Mouse (Mus musculus) kidney, postnatal 0 days (tissue): Measurements from ENCODE around the gene Hist1h3g. TPM values are rescaled to one million over a fixed set of nuclear protein-coding genes. Genes with fewer than 3 reads are reported as not detected.
"Not testable (repeated sequence)": the region's sequence is repeated elsewhere in the genome, so short reads cannot be mapped to it uniquely, and the experiment has no call there.

Experiments
- ATAC-seq: fragments of 200-750 bp; cut with Nextera tagmentation; replicated peaks from 2 replicates; pipeline ENCODE4 v1.8.0; 2017; ENCODE audit warnings: low read depth, moderate number of reproducible peaks, moderate TSS enrichment, moderate library complexity; ENCODE audit not compliant: low FRiP score
- DNase-seq: peaks from one replicate; pipeline ENCODE4 v3.0.0-alpha.2; 2016; ENCODE audit warnings: low spot score
- H3K27ac ChIP-seq: fragments of 300-500 bp; sonication (generic); 2 replicates; pipeline ENCODE4 v1.5.1; 2014; ENCODE audit warnings: mild to moderate bottlenecking
- H3K27me3 ChIP-seq: fragments of 300-500 bp; sonication (generic); 2 replicates; pipeline ENCODE4 v1.6.1; 2014; ENCODE audit warnings: low read length, mixed read lengths; ENCODE audit not compliant: insufficient read depth
- H3K36me3 ChIP-seq: fragments of 300-500 bp; sonication (generic); 2 replicates; pipeline ENCODE4 v1.6.1; 2014; ENCODE audit warnings: low read length, mixed read lengths; ENCODE audit not compliant: insufficient read depth
- H3K4me1 ChIP-seq: fragments of 300-500 bp; sonication (generic); replicated peaks from 2 replicates; pipeline ENCODE4 v1.6.1; 2014; ENCODE audit warnings: antibody characterized with exemption, low read length, mixed read lengths; ENCODE audit not compliant: insufficient read depth
- H3K4me2 ChIP-seq: fragments of 300-500 bp; sonication (generic); 2 replicates; pipeline ENCODE4 v1.6.1; 2014; ENCODE audit warnings: mild to moderate bottlenecking, low read length, moderate library complexity, mixed read lengths
- H3K4me3 ChIP-seq: fragments of 300-500 bp; sonication (generic); replicated peaks from 2 replicates; pipeline ENCODE4 v1.5.1; 2014; ENCODE audit warnings: low read depth, low read length
- H3K9ac ChIP-seq: fragments of 300-500 bp; sonication (generic); 2 replicates; pipeline ENCODE4 v1.6.1; 2014; ENCODE audit warnings: low read depth, low read length
- H3K9me3 ChIP-seq: fragments of 300-500 bp; sonication (generic); replicated peaks from 2 replicates; pipeline ENCODE4 v1.6.1; 2016; ENCODE audit warnings: low read length, inconsistent platforms, mixed read lengths
- CTCF ChIP-seq: IDR thresholded peaks from 2 replicates; pipeline ENCODE4 v1.5.1; 2016; ENCODE audit warnings: antibody characterized with exemption, low read depth, mild to moderate bottlenecking, moderate library complexity
- WGBS: fragments of 180-500 bp; shearing (Covaris S2); extraction: QIAGEN DNeasy Blood & Tissue Kit; methylation state at CpG from one replicate; pipeline ENCODE4 v1.1.7; 2014; 5-methylcytosine and 5-hydroxymethylcytosine counted together
- polyA plus RNA-seq: library from polyadenylated mRNA; unstranded; fragments of >200 nt; fragmentation: Nextera tagmentation; extraction: Ambion mirVana; gene quantifications from 2 replicates; pipeline ENCODE4 v1.2.1, GENCODE M21; 2015

Gene Hist1h3g
- polyA plus RNA-seq, 1 experiment from 2014 or later: 4.0 TPM

DNA sequence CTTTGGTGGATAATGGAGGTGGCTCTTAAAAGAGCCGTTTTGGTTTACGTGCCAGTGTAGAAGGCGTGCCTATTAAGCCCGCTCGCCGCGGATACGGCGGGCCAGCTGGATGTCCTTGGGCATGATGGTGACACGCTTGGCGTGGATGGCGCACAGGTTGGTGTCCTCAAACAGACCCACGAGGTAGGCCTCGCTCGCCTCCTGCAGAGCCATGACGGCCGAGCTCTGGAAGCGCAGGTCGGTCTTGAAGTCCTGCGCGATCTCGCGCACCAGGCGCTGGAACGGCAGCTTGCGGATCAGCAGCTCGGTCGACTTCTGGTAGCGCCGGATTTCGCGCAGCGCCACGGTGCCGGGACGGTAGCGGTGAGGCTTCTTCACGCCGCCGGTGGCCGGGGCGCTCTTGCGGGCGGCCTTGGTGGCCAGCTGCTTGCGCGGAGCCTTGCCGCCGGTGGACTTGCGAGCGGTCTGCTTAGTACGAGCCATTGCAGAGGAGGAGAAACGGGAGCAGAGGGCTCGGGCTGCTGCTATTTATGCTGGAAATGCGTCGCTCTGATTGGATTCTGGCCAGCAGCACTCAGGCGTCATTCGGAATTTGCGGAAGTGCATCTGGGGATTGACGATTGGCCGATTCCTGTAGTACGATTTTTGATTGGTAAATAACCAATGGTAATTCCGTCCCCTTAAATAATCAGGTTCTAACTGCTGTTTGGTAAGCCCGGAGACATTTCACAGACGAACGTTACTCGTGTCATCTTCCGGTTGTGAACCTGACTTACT lies 26.8 kb downstream of the Hist1h3g start, which contains the start of gene Hist1h3e:
Hist1h3e (minus strand) TSS at position 487 of the 777 bp plus-strand sequence.
- H3K4me3 ChIP-seq: peak within 1 kb of the TSS; percentile 25

DNA sequence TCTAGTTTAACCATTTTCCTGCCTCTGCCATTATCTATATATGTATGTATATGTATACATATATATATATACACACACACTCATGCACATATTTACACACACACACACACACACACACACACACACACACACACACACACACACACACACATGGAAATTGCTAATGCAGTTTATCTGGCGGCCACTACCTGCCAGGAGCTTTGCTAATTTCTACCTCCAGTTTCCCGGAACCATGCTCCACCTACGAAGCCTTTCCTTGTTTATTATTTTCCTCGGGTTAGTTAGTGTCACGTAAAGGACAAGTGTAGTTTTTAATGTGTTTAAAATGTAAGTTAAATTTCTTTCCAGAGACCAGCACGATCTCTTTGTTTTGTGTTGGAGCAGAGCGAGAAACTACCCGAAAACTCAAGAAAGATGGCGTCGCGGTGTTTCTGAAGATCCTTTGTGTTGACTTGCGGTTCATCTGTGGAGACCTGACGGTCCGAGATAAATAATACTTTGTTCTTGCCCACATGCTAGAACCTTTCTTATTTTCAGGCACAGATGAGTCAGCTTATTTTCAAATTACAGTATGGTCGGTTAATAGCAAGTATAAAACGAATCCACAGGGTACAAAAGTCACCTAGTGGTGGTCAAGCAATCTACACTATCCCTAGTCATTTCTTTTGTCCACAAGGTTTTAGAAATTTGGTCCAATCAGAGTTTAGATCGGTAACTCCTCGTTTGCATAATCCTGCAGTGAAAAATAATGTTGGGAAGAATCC lies 27.7 kb downstream of the Hist1h3g start:
- peak overlapping the region; percentile 96 for H3K27ac ChIP-seq
- no peaks in the 10 kb centered on the region for H3K36me3 ChIP-seq
- no peaks in the 10 kb centered on the region for H3K4me1 ChIP-seq
- H3K27me3 ChIP-seq: no peaks in the 10 kb centered on the region
- peak; percentile 98 for DNase-seq
- TF ChIP-seq CTCF: peak; percentile 71
- H3K4me3 ChIP-seq: peak overlapping the region; percentile 25
- H3K4me2 ChIP-seq: peak overlapping the region; percentile 76
- peak; percentile 58 for ATAC-seq
- peak overlapping the region; percentile 57 for H3K9ac ChIP-seq
- whole genome bisulfite sequencing: 3% methylated on average over 18 of the region's 18 CpGs
- H3K9me3 ChIP-seq: no peaks in the 10 kb centered on the region

More for the DNA sequence above, 26.8 kb downstream of the Hist1h3g start, which contains the start of gene Hist1h3e:
- H3K36me3 ChIP-seq, H3K4me1 ChIP-seq, H3K27me3 ChIP-seq, H3K9me3 ChIP-seq: not testable (repeated sequence)
- under 1% methylated on average over 42 of the region's 67 CpGs for WGBS
- H3K9ac ChIP-seq: peak within 1 kb of the TSS; percentile 61
- DNase-seq (peak; percentile 99), ATAC-seq (peak; percentile 91)
- H3K4me2 ChIP-seq: peak within 1 kb of the TSS; percentile 76
- peak within 1 kb of the TSS; percentile 96 for H3K27ac ChIP-seq

DNA sequence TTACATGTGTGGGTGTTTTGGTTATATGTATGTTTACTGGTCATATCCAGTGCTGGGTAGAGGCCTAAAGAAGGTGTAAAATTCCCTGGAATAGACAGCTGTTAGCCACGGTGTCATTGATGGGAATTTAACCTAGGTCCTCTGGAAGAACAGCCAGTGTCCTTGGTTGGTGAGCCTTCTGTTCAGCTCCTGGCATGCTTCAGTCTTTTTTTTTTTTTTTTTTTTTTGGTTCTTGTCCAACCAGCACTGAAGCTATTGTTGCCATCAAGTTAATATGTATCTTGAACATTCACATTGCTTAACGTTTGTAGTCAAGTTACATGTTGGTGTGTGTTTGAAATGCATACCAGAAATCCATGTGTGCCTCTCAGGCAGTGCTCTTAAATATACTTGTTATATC lies 29.3 kb downstream of the Hist1h3g start:
- ATAC-seq: no peak
- 77% methylated on average over 2 of the region's 2 CpGs for WGBS
- no peak overlapping the region for H3K4me2 ChIP-seq
- no peaks in the 10 kb centered on the region for H3K27me3 ChIP-seq
- no peak overlapping the region for H3K4me3 ChIP-seq
- no peaks in the 10 kb centered on the region for H3K9me3 ChIP-seq
- no peak overlapping the region for H3K9ac ChIP-seq
- no peaks in the 10 kb centered on the region for H3K4me1 ChIP-seq
- DNase-seq: no peak
- no peaks in the 10 kb centered on the region for H3K36me3 ChIP-seq
- no peak overlapping the region for H3K27ac ChIP-seq
- no peak for TF ChIP-seq CTCF

DNA sequence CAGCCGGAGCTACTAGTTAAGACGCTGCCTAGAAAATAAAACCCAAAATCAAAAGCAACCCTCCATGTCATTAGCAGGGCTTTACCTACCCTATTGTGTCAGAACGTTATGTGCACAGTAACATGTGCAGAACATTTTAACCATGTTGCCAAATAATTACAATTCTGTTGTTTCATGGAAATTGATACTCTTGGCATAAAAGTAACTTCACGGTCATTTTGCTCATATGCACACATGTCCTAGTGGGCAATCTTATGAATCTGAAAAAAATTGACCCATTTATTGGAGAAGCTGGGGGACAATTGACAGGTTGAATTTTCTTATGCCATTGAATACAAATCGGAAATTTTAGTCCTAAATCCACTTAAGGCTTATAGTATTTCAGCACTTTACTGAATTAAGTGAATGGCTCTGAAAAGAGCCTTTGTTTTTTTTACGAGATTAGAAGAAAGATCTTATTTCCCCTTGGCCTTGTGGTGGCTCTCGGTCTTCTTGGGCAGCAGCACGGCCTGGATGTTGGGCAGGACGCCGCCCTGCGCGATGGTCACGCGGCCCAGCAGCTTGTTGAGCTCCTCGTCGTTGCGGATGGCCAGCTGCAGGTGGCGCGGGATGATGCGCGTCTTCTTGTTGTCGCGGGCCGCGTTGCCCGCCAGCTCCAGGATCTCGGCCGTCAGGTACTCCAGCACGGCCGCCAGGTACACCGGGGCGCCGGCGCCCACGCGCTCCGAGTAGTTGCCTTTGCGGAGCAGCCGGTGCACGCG lies 35.2 kb downstream of the Hist1h3g start:
- H3K27me3 ChIP-seq, H3K36me3 ChIP-seq, H3K4me1 ChIP-seq, DNase-seq, H3K9me3 ChIP-seq: not testable (repeated sequence)
- WGBS: 2% methylated on average over 21 of the region's 41 CpGs
- peak; percentile 8; the same call in 1 of the 2 replicates for ATAC-seq
- Histone ChIP-seq H3K9ac (peak overlapping the region; percentile 55; the same call in 1 of the 2 replicates), H3K4me2 (peak overlapping the region; percentile 64), H3K4me3 (peak overlapping the region; percentile 48), H3K27ac (peak overlapping the region; percentile 95)

DNA sequence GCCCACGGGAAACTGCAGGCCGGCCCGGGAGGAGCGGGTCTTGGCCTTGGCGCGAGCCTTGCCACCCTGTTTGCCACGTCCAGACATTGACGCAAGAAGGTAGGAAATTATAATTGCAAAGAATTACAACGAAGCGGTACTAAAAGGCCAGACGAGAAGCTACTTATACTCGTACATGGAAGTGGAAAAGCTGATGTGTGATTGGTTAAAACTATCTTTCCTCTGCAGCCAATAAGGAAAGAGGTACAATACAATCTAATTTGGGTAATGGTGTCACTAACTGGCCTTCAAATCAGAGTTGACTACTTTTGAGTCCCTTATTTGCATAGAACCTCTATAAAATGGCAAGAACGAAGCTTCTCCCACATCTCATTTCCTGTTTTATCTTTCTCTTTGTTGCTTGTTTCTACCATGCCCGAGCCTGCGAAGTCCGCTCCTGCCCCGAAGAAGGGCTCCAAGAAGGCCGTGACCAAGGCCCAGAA lies 35.8 kb downstream of the Hist1h3g start, which contains the start of the genes Hist1h2ae and Hist1h2bg:
Hist1h2ae (minus strand) TSS at position 199 of the 482 bp plus-strand sequence.
Hist1h2bg (plus strand) TSS at position 375 of the 482 bp plus-strand sequence.
- TF ChIP-seq CTCF: no peak
- DNase-seq (peak; percentile 99), ATAC-seq (peak; percentile 86)
- Histone ChIP-seq H3K4me2 (peak within 1 kb of the TSS; percentile 64), H3K27ac (peak within 1 kb of the TSS; percentile 95), H3K9me3 (no peaks in the 10 kb centered on the region), H3K36me3 (no peaks in the 10 kb centered on the region), H3K4me1 (0 out of 2 replicates have a peak, but pooled peaks cover 7% of the 10 kb centered on the region), H3K27me3 (no peaks in the 10 kb centered on the region), H3K4me3 (peak within 1 kb of the TSS; percentile 48), H3K9ac (peak within 1 kb of the TSS; percentile 55)
- WGBS: under 1% methylated on average over 18 of the region's 18 CpGs

DNA sequence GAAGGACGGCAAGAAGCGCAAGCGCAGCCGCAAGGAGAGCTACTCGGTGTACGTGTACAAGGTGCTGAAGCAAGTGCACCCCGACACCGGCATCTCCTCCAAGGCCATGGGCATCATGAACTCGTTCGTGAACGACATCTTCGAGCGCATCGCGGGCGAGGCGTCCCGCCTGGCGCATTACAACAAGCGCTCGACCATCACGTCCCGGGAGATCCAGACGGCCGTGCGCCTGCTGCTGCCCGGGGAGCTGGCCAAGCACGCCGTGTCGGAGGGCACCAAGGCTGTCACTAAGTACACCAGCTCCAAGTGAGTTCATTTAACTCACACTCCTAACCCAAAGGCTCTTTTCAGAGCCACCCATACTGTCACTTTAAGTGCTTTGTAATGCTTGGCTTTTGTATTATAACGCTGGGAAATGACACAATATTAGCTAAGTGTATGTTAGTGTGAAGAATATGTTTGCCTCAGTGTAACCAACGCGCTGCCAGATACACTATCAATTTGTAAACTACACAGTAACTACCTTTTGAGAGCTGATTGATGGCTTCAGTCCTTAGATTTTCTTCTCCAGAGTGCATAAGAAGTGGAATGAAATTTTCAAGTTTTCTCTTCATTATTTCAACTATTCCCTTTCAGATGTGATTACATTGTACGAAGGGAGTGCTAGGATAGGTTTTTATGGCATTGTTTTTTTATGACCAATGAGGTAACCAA lies 36.4 kb downstream of the Hist1h3g start:
- not testable (repeated sequence) for ATAC-seq, H3K9me3 ChIP-seq, H3K36me3 ChIP-seq, H3K27me3 ChIP-seq
- Histone ChIP-seq H3K9ac (peak overlapping the region; percentile 47), H3K4me3 (peak overlapping the region; percentile 48), H3K27ac (peak overlapping the region; percentile 95), H3K4me2 (peak overlapping the region; percentile 64), H3K4me1 (peaks cover 12% of the 10 kb centered on the region; the same call in 1 of the 2 replicates)
- DNase-seq: peak; percentile 48
- WGBS: 1% methylated on average over 9 of the region's 34 CpGs
